Mouse (Mus musculus): ENCODE results near the gene Dlgap3.

Dlgap3 gene

GRCm38 (mm10) chr4:127215103-127215502 is 46.1 kb downstream of the Dlgap3 start:
- in situ Hi-C loops (cut with MboI, MseI): no loop called here

- in situ Hi-C loops (cut with MboI, MseI): no loop called here
Measured at GRCm38 (mm10) chr4:127215799-127216198, 46.8 kb downstream of the Dlgap3 start.

- in situ Hi-C loops (cut with MboI, MseI): no loop called here
Measured at GRCm38 (mm10) chr4:127216251-127216651, 47.2 kb downstream of the Dlgap3 start.

GRCm38 (mm10) chr4:127217048-127217447 is 48.0 kb downstream of the Dlgap3 start:
- in situ Hi-C loops (cut with MboI, MseI): no loop called here

GRCm38 (mm10) chr4:127223291-127223690 is 54.3 kb downstream of the Dlgap3 start:
- in situ Hi-C loops (cut with MboI, MseI): no loop called here

GRCm38 (mm10) chr4:127223755-127224154 is 54.8 kb downstream of the Dlgap3 start:
- in situ Hi-C loops (cut with MboI, MseI): no loop called here

GRCm38 (mm10) chr4:127224444-127225100 is 55.6 kb downstream of the Dlgap3 start:
- in situ Hi-C loops (cut with MboI, MseI): no loop called here

- in situ Hi-C loops (cut with MboI, MseI): no loop called here
Measured at GRCm38 (mm10) chr4:127226067-127226466, 57.1 kb downstream of the Dlgap3 start.

GRCm38 (mm10) chr4:127227051-127227673 is 58.2 kb downstream of the Dlgap3 start:
- in situ Hi-C loops (cut with MboI, MseI): no loop called here

GRCm38 (mm10) chr4:127232028-127232427 is 63.0 kb downstream of the Dlgap3 start:
- in situ Hi-C loops (cut with MboI, MseI): no loop called here

- in situ Hi-C loops (cut with MboI, MseI): no loop called here
Measured at GRCm38 (mm10) chr4:127232551-127232950, 63.5 kb downstream of the Dlgap3 start.

- in situ Hi-C loops (cut with MboI, MseI): no loop called here
Measured at GRCm38 (mm10) chr4:127233416-127234125, 64.6 kb downstream of the Dlgap3 start.

GRCm38 (mm10) chr4:127235742-127236487 is 66.9 kb downstream of the Dlgap3 start:
- in situ Hi-C loops (cut with MboI, MseI): no loop called here

GRCm38 (mm10) chr4:127236631-127237030 is 67.6 kb downstream of the Dlgap3 start:
- in situ Hi-C loops (cut with MboI, MseI): no loop called here

GRCm38 (mm10) chr4:127237271-127237670 is 68.3 kb downstream of the Dlgap3 start:
- in situ Hi-C loops (cut with MboI, MseI): no loop called here

GRCm38 (mm10) chr4:127242696-127243095 is 73.7 kb downstream of the Dlgap3 start:
- in situ Hi-C loops (cut with MboI, MseI): loop anchor here (5.0 to 10.0 kb wide), 2 partner anchors 70 to 178 kb away; partner anchors contain the start of genes Gja4 and Zmym1

- in situ Hi-C loops (cut with MboI, MseI): loop anchor here (5.0 to 10.0 kb wide), 2 partner anchors 69 to 179 kb away; partner anchors contain the start of genes Gja4 and Zmym1
Measured at GRCm38 (mm10) chr4:127243552-127243951, 74.5 kb downstream of the Dlgap3 start, which contains the start of gene Smim12. Gene Smim12, plus strand, starts transcription at chr4:127243784.

GRCm38 (mm10) chr4:127243953-127244352 is 74.9 kb downstream of the Dlgap3 start:
- in situ Hi-C loops (cut with MboI, MseI): loop anchor here (5.0 to 10.0 kb wide), 2 partner anchors 68 to 179 kb away; partner anchors contain the start of genes Gja4 and Zmym1

GRCm38 (mm10) chr4:127249701-127250349 is 80.8 kb downstream of the Dlgap3 start:
- in situ Hi-C loops (cut with MboI, MseI): loop anchor here (10.0 kb wide), 1 partner anchor 185 kb away; the partner anchor contains the start of gene Zmym1

GRCm38 (mm10) chr4:127251963-127252585 is 83.1 kb downstream of the Dlgap3 start:
- in situ Hi-C loops (cut with MboI, MseI): no loop called here

GRCm38 (mm10) chr4:127256739-127257138 is 87.7 kb downstream of the Dlgap3 start:
- in situ Hi-C loops (cut with MboI, MseI): no loop called here
